Mouse (Mus musculus): ENCODE results near the gene Tmem233. TPM values are rescaled to one million over a fixed set of nuclear protein-coding genes. Genes with fewer than 3 reads are reported as not detected.

Gene Tmem233
- not detected for polyA plus RNA-seq (2014; fragmentation: Illumina TruSeq; extraction: RNeasy Lipid Tissue Mini Kit (QIAGEN cat#74804); ENCODE audit: low read depth, low replicate concordance)

DNA sequence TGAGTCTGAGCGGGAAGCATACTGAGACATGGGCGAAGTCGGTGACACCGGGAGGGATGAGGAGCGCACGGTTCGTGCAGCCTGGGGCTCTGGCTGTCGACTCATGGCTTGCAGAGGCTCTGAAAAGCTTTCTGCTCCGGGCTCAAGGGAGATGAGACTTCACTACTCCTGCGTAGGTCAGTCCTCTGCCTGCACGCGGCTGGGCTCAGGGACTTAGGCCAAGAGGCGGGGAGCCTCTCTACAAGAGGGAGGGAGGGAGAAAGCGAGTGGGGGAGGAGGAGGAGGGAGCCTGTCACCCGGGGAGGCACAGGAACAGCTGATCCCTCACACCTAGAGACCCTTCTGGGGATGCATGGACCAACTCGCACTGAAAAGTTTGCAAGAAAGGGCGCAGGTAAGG, at the start of gene Tmem233:
Gene Tmem233 (minus strand): TSS at position 164 of the 400 bp plus-strand sequence.

DNA sequence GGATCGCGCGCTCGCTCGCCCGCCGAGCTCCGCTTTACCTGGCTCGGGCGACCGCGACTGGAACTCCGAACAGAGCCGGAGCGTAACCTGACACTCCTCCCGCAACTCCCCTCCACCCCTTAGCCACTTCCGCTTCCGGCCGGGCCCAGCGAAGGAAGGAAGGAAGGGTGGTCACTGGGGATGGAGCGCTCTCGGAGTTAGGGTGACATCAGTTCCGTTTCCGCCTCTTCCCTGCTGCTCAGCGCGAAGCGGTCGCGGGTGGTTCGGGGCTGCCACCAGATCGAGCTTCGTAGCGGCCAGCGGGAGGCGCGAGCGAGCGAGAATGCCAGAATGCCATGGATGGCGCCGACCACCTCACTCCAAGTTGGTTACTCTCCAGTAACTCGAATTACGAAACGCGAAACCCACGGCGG, 58.7 kb downstream of the Tmem233 start, which contains the start of gene Prkab1:
Gene Prkab1 (minus strand): TSS at position 182 of the 413 bp plus-strand sequence.

Other genes starting within 250 kb of the Tmem233 start
- gene Cit, start 238.0 kb downstream of the Tmem233 start, polyA plus RNA-seq (2014; fragmentation: Illumina TruSeq; extraction: RNeasy Lipid Tissue Mini Kit (QIAGEN cat#74804); ENCODE audit: low read depth, low replicate concordance), result 0.50 TPM
- 9.4 TPM for gene Prkab1, start 58.7 kb downstream of the Tmem233 start, polyA plus RNA-seq (2014; fragmentation: Illumina TruSeq; extraction: RNeasy Lipid Tissue Mini Kit (QIAGEN cat#74804); ENCODE audit: low read depth, low replicate concordance)
- not detected for gene Ccdc60, start 205.7 kb upstream of the Tmem233 start, polyA plus RNA-seq (2014; fragmentation: Illumina TruSeq; extraction: RNeasy Lipid Tissue Mini Kit (QIAGEN cat#74804); ENCODE audit: low read depth, low replicate concordance)